Mouse (Mus musculus) cerebellum, postnatal 25 days (tissue): ENCODE measurements around the gene Rfx1.

ENCODE experiments used
- DNase-seq, 2 experiments: peaks; one replicate each; pipeline ENCODE4 v3.0.0; 2021; ENCODE audit warnings: mixed read lengths in 2 of 2

The Rfx1 gene

DNA sequence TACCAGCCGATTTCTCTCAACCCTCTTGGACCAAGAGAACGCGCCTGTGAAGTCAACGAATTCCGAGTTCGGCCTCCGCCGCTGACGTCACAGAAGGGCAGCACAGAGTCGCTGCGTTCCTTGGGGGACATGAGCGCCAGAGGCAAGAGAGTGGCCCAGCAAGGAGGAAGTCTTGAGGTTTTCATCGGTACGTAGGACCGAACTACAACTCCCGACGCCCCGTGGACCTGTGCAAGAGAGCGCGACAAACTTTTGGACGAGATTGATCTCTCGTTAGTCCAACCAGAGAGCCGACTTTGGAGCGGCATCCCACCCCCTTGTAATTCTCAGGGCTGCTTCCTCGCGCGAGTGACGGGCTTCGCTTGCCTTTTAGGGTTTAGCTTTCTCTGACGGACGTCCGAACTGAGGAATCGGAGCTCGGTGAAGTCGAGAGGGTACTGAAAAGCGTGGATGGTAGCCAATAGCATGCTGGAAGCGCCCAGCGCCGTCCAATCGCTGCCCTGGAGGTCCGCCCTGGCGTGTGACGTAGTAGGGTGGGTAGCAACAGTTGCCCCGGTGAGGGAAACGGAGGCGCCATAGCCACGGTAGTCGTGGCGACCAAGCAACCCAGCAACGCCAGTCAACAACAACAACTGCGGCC, at the start of gene Rfx1:
Gene Rfx1, plus strand, starts transcription at position 544 of the 640 bp plus-strand sequence.
- DNase-seq, result peak; percentile 98

DNA sequence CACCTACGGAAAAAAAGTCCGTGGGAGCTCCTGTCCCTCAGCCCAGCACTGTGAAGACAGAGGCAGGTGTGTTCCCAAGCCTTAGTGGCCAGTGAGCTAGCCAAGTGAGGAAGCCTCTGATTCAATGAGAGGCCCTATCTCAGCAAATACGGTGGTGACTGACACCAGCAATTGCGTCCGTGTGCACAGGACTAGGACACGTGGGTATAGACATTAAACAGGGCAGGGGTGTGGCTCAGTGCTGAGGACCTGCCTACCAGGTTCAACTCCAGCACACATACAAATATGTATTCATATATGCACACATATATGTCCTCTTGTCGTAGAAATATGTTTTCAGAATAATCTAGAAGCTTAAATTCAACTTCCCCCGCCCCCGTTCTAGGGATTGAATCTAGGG, 46.9 kb upstream of the Rfx1 start:
- no peak for DNase-seq

DNA sequence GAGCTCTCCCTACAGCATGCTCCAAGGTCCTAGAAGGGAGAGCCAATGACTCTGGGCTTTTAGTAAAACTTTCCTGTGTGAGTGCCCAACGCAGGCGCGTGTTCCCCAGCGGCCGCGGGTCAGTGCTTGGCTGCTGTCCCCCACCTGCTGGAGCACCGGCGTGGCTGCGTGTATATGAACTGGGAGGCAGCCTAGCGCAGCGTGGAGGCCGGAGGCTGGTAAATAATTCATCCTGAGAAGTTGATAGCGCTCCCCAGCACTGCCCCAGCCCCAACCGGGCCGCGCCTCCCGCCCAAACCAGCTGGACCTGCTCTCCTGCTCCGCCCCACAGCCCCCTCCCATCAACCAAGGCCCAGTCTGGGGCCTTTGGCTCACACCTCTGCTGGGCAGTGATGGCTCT, 45.5 kb upstream of the Rfx1 start, which contains the start of gene Palm3:
Gene Palm3, plus strand, starts transcription at position 376 of the 400 bp plus-strand sequence.
- no peak for DNase-seq

DNA sequence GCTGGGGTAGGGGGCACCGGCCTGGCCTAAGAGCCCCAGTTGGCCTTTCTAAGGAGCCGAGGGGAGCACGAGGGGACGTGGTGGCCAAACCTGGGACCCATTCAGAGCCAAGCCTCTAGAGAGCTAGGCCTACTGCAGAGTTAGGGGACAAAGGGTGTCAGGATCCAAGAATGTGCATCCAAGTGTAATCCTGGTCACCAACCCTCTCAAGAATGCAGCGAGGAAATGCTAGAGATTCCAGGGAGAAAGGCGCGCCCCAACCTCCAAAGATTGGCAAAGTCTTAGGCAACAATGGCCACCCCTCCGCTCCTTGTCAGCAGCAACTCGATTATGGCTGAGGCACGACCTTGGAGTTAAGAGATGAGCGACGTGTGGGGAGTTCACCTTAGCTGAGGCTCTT, 45.1 kb upstream of the Rfx1 start:
- no peak for DNase-seq

DNA sequence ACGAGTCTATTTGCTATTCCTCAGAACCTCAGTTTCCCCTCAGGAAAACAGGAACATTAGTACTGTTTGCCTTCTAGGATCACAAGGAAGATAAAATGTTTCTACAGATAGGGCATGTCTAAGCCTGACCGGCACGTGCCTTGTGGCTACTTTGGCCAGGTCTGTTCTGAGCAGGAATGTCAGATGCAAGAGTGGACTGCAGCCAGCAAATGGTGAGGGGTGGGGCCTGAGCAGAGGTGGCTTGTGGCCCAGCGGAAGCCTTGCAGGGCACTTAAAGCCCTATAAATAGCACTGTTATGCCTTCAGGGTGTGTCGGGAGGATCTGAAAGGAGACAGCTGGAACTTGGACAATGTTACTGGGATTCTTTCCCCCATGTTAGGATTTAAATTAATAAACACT, 43.5 kb upstream of the Rfx1 start:
- no peak for DNase-seq

DNA sequence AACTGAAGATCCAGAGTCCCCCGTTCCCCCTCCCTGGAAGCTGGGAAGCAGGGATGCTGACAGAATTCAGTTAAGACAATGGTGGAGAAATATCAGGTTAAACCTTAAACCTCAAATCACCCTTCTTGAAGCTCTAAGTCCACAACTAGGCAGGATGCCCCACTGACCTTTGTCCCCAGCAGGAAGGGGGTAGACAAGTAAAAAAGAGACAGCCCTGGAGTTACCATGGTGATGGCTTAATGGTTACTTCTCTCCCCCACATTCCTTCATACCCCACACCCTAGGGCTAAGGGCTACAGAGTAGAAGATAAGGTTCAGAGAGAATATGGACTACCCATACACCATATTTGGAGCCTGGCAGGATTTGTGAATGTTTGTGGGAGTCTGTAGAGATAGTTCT, 43.0 kb upstream of the Rfx1 start:
- DNase-seq, result no peak

DNA sequence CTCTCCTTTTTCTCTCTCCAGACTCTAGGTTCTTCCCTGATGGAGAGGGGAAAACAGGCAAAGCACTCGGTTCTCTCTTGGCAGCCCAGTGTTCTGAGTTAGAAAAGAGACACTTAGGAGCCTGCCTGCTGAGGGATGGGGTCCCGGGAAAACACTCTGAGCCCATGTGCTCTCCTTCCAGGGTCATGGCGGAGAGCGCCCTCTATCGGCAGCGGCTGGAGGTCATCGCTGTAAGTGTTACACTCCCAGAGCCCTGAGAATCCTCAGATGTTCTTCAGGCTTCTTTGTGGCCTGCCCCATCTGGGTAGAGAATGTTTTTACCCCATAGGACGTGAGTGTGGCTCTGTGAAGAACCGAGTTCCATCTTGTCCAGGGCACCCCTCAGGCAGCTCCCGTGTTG, 42.5 kb upstream of the Rfx1 start:
- peak; percentile 51 to 66 for DNase-seq

DNA sequence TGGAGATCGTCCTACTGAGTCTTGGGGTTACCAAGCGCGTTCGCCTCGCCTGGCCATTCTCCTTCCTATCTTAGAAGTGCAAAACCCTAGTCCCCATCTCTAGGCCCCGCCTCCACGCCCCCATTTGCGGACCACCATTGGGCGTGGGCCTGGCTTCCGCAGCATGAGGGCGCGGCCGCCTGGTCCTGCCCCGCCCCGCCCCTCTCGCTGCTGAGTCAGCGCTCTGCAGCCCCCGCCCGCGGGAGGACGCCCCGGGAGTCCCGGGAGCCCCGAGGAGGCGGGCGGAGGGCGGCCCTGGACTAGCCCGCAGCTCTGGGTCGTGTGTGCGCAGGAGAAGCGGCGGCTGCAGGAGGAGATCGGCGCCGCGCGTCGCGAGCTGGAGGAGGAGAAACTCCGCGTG, 40.8 kb upstream of the Rfx1 start:
- peak in 1 of 2 experiments; percentile 47 for DNase-seq

DNA sequence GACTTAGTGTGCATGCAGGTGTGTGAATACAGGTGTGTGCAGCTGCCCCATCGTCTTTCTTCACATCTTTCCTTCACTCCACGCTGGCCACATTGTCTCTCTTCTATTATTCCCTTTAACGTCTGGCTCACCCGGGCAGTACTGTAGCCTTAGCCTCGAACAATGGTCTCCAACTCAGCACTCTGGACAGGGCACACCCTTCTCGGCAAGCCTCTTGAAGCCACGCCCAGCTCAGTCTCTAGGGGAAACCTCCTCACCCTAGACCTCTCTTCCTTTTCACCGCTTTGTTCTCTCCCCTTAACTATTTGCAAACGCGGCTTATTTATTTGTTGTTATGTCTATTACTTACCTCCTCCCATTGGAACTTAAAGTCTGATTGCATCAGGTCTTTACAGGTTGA, 39.2 kb upstream of the Rfx1 start:
- DNase-seq, result no peak

DNA sequence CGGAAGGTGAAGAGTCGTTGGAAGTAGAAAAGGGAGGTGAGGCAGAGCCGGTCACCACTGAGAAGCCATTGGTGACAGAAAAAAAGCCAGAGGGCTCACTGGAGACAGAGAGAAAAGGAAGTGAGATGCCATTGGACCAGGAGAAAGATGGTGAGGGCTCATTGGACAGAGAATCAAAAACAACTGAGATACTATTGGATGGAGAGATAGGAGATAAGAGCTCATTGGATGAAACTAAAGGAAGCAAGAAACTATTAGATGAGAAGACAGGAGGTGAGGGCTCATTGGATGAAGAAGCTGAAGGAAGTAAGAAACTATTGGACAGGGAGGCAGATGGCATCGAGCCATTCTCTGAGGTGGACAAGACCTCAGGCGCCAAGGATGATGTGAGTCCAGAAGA, 37.4 kb upstream of the Rfx1 start:
- DNase-seq, result no peak

DNA sequence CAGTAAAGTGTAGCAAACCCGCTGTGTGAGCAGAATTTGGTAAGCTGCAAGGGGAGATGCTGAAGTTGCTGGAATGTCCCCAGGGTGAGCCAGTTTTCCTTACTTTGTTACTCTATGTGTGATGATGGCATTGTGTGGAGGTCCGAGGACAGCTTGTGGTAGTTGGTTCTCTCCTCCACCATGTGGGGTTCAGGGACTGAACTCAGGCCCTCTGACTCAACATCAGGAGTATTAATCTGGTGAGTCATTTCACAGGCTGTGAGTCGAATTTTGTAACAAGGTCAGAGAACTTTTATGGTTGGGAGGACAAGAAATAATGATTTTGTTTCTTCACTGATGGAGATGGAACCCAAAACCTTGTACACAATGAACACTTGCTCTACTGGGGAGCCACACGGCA, 33.9 kb upstream of the Rfx1 start:
- no peak for DNase-seq

DNA sequence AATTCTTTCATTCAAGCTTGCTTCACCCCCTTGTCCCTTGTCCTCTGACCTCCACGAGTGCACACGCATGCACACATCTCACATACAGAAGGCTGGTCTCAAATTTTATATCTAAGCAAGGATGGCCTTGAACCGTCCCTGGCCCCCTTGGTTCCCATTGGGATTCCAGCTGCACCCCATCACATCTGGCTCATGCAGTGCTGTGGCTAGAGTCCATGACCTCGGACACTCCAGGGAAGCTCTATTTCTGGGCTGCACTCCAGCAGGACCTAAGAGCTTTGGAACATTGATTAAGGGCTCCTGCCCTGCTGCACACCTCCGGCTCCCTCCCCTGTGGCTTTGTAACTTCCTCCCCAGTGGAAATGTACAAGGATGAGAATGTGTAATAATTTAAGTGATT, 28.6 kb upstream of the Rfx1 start:
- DNase-seq, result no peak

DNA sequence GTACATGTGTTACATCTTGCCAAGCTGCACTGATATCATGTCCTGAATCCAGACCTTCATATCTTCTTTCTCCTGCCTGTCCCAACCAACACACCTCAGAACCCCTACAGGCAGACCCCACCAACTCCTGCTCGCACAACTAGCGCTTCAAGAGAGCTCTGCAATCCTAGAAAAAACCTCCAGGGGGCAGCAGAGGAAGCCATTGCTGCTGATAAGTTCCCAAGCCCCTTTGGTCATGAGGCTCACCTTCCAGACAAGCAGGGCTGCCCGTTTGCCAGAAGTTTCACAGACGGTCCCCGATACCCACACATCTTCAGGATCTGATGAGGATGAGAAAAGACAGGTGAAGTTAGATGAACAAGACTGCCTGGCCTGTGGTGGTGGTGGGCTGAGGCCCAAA, 27.6 kb upstream of the Rfx1 start:
- DNase-seq, result peak; percentile 80 to 85

DNA sequence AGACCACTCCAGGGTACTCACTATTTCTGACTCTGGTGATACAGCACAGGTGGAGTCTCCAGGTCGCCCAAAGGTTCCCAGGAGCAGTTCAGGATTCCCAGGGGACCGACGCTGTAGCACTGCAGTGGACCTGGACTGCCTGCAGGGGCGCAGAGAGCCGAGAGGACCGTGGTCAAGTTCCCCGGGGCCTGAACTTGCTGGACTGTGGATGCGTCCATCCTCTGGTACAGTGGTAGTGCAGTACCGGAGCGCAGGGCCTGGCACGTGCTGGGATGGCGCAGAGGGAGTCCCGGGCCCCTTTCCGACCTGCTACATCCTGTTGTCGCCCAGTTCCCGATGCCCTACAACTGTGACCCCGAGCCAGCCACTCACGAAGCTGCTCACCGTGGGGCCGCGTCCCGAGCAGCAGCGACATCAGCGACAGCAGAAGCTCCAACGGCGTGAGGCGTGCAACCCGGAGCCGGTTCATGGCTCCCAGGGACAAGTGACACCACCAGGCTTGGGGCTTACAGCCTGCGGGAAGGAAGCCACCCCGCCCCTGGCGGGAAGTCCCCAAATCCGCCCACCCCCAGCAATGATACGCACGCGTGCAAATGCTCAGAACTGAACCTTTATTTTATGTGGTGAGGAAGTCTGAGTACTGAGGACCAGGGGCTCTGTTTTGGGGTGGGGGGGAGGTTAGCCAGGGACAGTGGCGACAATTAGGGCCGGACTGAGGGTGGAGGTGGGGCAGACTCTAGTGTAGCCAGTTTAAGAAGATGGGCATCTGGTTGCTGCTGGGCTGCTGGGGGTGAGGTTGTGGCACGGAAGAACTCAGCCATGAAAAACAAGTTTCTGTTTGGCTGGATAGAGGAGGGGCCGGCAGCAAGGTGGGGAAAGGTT, 24.3 kb upstream of the Rfx1 start, which contains the start of gene Il27ra:
Gene Il27ra, minus strand, starts transcription at position 524 of the 882 bp plus-strand sequence.
- DNase-seq, result peak; percentile 49 to 64

DNA sequence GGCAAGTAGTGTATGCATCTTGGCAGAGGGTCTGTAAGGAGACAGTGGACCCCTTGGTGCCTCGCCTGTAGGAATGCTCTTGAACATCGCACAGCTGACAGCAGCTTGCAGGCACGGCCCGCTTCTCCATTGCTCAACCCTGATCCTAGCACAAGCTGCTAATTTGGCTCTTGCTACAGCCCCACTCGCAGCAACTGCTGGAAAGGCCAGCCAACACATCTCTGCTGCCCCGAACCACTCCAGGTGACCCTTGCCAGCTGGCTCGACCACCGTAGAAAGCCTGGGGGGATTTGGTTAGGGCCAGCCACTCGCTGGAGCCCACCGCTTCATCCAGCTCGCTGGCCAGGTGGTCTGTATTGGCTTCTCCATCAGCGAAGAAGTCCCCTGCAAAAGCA, 23.7 kb upstream of the Rfx1 start:
- no peak for DNase-seq

DNA sequence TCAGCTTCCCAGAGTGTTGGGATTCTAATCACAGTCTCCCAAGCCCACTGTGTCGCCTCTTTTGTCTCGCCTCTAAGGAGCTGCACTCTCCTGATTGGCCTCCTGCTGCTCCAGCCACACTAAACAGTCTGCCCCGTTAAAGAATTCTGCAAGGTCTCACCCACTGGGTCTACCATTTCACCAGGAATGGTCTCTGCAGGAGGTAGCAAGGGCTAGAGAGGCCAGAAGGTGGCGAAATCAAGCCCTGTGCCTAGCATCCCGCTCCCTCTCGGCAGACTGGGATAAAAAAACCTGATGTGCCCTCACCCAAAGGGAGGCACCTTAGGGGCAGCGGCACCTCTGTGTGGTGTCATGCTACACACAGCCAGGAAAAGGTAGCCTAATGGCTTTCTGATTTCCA, 22.5 kb upstream of the Rfx1 start:
- DNase-seq, result no peak

DNA sequence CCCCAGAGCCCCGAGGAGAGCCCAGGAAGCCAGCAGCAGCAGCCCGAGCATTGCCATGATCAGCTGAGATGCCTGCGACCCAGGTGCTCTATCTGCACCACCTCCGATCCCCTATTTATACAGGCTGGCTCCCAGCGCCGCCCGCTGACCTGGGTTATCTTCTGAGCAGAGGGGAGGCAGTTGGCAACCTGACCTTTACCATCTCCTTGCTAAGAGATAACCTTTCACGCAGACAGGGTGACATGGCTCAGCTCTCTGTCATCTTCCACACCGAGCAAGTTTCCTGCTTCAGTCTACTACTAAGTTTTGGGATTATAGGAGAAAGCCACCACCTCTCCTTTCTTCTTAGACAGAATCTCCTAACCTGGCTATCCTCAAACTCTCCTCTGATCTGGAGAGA, 21.7 kb upstream of the Rfx1 start, which contains the start of gene Rln3:
Gene Rln3, minus strand, starts transcription at position 101 of the 400 bp plus-strand sequence.
- DNase-seq, result no peak

DNA sequence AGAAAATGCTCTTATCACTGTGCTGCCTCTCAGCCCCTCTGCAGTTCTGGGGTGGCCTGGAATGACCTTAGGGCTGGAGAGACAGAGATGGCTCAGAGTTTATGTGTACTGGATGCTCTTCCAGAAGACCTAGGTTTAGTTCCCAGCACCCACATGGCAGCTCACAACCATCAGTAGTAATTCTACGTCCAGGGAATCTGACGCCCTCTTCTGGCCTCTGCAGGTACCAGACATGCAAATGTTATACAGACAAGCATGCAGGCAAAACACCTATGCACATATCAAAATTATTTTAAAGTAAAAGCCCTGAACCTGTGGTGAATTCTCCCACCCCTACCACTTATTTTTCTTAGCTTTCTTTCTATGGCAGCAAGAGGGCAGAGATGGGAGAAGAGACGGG, 20.1 kb upstream of the Rfx1 start:
- no peak for DNase-seq

DNA sequence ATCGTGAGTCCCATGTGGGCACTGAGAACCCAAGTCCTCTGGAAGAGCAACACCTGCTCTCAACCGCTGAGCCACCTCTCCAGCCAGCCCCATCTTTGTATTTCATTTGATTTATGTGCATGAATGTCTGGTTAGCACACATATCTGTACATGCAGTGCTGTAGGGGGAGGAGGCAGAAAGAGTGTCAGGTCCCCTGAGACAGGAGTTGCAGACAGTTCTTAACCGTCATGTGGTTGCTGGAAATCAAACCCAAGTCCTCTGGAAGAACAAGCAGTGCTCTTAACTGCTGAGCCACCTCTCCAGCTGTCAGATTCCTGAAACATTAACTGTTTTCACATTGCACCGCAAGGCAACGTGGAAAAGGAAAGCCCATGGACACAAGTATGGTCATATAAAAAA, 18.5 kb upstream of the Rfx1 start:
- DNase-seq, result no peak

DNA sequence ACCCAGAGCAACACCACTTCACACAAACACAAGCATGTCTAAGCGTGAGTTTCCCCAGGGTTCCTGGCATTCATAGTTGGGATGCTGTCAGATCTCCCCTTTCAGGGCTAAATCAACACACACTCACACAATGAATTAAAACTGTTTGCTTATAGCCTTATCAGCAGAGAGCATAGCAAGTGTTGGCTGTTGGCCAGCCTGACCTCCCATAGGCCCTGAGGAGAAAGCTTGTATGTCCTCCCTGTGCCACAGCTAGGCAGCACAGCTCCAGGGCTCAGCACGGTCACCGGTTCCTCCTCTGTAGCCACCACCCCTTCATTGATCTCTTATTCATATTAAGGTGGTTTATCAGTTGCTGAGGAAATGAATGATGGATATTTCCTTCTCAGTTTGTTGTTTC, 13.9 kb upstream of the Rfx1 start:
- DNase-seq, result no peak

DNA sequence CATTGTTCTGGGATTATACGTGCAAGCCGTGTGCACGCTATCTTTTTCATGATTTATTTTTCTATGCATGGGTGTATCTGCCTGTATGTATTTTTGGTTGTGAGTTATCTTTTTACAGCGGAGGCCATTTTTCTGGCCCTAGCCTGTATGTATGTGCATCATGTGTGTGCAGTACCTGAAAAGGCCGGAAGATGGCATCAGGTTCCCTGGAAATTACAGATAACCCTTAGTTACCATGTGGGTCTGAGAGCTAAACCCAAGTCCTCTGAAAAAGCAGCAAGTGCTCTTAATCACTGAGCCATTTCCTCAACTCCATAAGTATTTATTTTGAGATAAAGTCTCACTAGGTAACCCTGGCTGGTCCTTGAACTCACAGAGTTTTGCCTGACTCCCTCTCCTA, 13.4 kb upstream of the Rfx1 start:
- DNase-seq, result no peak

DNA sequence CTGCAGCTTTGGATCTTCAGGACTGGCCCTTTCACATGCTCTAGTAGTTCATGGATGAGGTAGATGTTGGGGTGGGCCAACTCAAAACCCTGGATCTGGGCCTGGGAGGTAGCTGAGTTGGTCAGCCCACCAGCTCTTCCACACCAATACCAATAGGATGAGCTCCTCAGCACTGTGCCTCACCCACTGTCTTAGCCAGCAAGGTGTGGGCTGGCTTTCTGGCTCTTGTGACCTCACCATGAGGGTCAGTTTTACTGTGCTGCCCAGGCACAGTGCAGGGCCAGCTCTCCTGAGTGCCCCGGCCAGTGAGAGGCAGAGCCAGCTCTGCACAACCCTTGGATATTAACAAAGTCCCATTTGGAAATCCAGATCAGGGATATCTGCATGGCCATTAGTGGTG, 8.8 kb upstream of the Rfx1 start:
- DNase-seq, result no peak

DNA sequence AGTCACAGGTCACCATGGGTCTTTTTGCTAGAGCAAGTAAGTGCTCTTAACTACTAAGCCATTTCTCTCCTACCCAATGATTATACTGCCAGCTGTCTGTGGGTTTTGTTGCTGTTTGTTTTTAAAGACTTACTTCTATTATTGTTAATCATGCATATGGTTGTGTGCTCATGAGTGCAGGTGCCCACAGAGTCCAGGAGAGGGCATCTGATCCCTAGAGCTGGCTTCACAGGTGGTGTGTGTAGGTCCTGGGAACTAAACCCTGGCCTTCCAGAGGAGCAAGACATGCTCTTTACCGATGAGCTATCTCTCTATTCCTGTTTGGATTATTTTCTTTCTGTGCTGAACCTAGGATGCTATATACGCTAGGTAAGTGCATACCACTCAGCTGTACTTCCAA, 7.4 kb upstream of the Rfx1 start:
- DNase-seq, result no peak

DNA sequence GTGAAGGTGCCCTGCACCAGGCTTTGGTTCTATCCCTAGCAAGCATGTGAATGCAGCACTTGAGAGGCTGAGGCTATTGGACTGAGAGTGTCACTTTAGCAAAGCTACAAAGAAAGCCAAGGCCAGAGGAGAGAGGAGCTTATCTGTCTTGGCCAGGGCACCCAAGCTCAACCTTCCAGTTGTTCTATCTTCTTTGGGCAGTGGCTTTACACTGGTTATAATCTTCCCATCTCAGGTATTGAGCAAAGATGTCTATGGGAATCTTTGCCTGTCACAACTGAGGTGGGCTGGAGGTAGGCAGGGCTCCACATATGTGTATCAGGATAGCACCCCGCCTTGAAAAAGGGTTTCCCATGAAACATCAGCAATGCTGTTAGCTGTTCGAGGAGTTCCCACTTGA, 6.4 kb upstream of the Rfx1 start:
- no peak for DNase-seq
